ENCODE assay signal across 13 mouse cellular contexts in the genomic region with DNA sequence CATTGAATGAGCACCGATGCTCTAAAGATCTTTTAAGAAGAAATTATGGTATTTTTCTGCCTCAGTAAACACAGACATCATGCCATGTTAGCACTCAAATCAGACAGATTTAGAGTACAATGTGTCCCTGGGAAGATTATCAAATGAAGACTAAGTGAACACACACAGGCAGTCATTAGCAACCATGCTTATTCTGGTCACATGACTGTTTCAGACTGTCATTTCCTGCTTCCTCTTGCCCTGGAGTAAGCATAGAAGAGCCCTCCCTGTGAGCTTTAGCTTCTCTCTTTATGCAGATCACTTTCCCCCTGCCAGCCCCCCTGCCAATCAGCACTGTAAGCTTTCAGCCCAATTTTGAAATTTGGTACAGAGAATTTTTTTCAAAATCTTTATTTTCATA.
"Had no signal": no experiment of that assay in that cellular context is flagged by ENCODE, and none has a peak within 500 bp of the region (broad histone marks: within the 10 kb centered on the region; RNA-seq: fewer than 3 reads in every experiment).

No protein-coding gene starts in this region.

- H3K27ac ChIP-seq: left cerebral cortex, adult 2 months; limb, embryonic 10.5 days; liver, embryonic 15.5 days; stomach, embryonic 15.5 days had no signal

- H3K36me3 ChIP-seq: limb, embryonic 10.5 days; liver, embryonic 15.5 days; stomach, embryonic 15.5 days had no signal

- H3K9ac ChIP-seq: liver, embryonic 15.5 days; stomach, embryonic 15.5 days had no signal

- H3K4me2 ChIP-seq: liver, embryonic 11.5 days; liver, embryonic 15.5 days; stomach, embryonic 15.5 days had no signal

- H3K27me3 ChIP-seq: liver, embryonic 15.5 days; stomach, embryonic 15.5 days had no signal

- H3K4me1 ChIP-seq: limb, embryonic 10.5 days; liver, embryonic 15.5 days; stomach, embryonic 15.5 days had no signal

- H3K9me3 ChIP-seq: limb, embryonic 10.5 days; liver, embryonic 15.5 days; stomach, embryonic 15.5 days had no signal

- DNase-seq: kidney, adult 8-10 months; kidney, postnatal 25 days; lung, adult 2 months; lung, postnatal 36 days; right cerebral cortex, postnatal 14 days; thymus, adult 2 months; thymus, postnatal 25 days had no signal

- H3K4me3 ChIP-seq: left cerebral cortex, adult 2 months; limb, embryonic 10.5 days; liver, embryonic 15.5 days; stomach, embryonic 15.5 days had no signal

- ATAC-seq: lung, postnatal 0 days had no signal
